Mouse (Mus musculus) intestine, postnatal 0 days (tissue): ENCODE data around the gene Gm38392. TPM values are rescaled to one million over a fixed set of nuclear protein-coding genes. Genes with fewer than 3 reads are reported as not detected.

Source experiments
- ATAC-seq: fragments of 200-750 bp; cut with Nextera tagmentation; 2 replicates; pipeline ENCODE4 v1.8.0; 2017; ENCODE audit warnings: mild to moderate bottlenecking, moderate TSS enrichment, moderate library complexity
- H3K27ac ChIP-seq: fragments of 300-500 bp; sonication (generic); 2 replicates; pipeline ENCODE4 v1.5.1; 2014; ENCODE audit warnings: mild to moderate bottlenecking, low read depth, low read length, moderate library complexity
- H3K27me3 ChIP-seq: fragments of 300-500 bp; sonication (generic); replicated peaks from 2 replicates; pipeline ENCODE4 v1.6.1; 2014; ENCODE audit warnings: low read length, mixed read lengths; ENCODE audit not compliant: control insufficient read depth, insufficient read depth
- H3K36me3 ChIP-seq: fragments of 300-500 bp; sonication (generic); 2 replicates; pipeline ENCODE4 v1.6.1; 2014; ENCODE audit warnings: mild to moderate bottlenecking, moderate library complexity; ENCODE audit not compliant: control insufficient read depth, insufficient read depth
- H3K4me1 ChIP-seq: fragments of 300-500 bp; sonication (generic); replicated peaks from 2 replicates; pipeline ENCODE4 v1.6.1; 2014; ENCODE audit warnings: antibody characterized with exemption, low read length, mixed read lengths; ENCODE audit not compliant: control insufficient read depth, insufficient read depth
- H3K4me2 ChIP-seq: fragments of 300-500 bp; sonication (generic); replicated peaks from 2 replicates; pipeline ENCODE4 v1.6.1; 2014; ENCODE audit warnings: low read depth, mild to moderate bottlenecking, moderate library complexity
- H3K4me3 ChIP-seq: fragments of 300-500 bp; sonication (generic); 2 replicates; pipeline ENCODE4 v1.5.1; 2014; ENCODE audit warnings: low read depth, low read length
- H3K9ac ChIP-seq: fragments of 300-500 bp; sonication (generic); 2 replicates; pipeline ENCODE4 v1.6.1; 2014; ENCODE audit warnings: mild to moderate bottlenecking, low read depth, low read length
- H3K9me3 ChIP-seq: fragments of 300-500 bp; sonication (generic); 2 replicates; pipeline ENCODE4 v1.6.1; 2016; ENCODE audit warnings: mixed run types; ENCODE audit not compliant: control insufficient read depth
- CTCF ChIP-seq: sonication (generic); IDR thresholded peaks from 2 replicates; pipeline ENCODE4 v1.5.1; 2016; ENCODE audit warnings: low read depth, mild to moderate bottlenecking, control low read depth, antibody characterized with exemption, moderate library complexity
- WGBS: fragments of 180-500 bp; shearing (Covaris S2); extraction: QIAGEN DNeasy Blood & Tissue Kit; methylation state at CpG from one replicate; pipeline ENCODE4 v1.1.7; 2014; 5-methylcytosine and 5-hydroxymethylcytosine counted together
- polyA plus RNA-seq: library from polyadenylated mRNA; unstranded; fragments of >200 nt; fragmentation: Nextera tagmentation; extraction: Ambion mirVana; gene quantifications from 2 replicates; pipeline ENCODE4 v1.2.1, GENCODE M21; 2015

Gm38392 gene
- polyA plus RNA-seq, 1 experiment from 2014 or later, result 0.13 TPM

- no peaks in the 10 kb centered on the region for H3K36me3 ChIP-seq
- TF ChIP-seq CTCF, result no peak
- no peaks in the 10 kb centered on the region for H3K9me3 ChIP-seq
- no peak overlapping the region for H3K9ac ChIP-seq
- H3K4me1 ChIP-seq, result no peaks in the 10 kb centered on the region
- no peak overlapping the region for H3K4me3 ChIP-seq
- peaks cover 61% of the 10 kb centered on the region for H3K27me3 ChIP-seq
- H3K27ac ChIP-seq, result no peak overlapping the region
- H3K4me2 ChIP-seq, result no peak overlapping the region
- ATAC-seq, result no peak
- WGBS, result 56% methylated on average over 8 of the region's 8 CpGs
Observed at GRCm38 (mm10) chr3:88238866-88239391, 48.1 kb downstream of the Gm38392 start.

- no peak for ATAC-seq
- no peak overlapping the region for H3K9ac ChIP-seq
- no peaks in the 10 kb centered on the region for H3K4me1 ChIP-seq
- no peaks in the 10 kb centered on the region for H3K36me3 ChIP-seq
- WGBS, result 11% methylated on average over 10 of the region's 10 CpGs
- H3K27me3 ChIP-seq, result peaks cover 56% of the 10 kb centered on the region
- TF ChIP-seq CTCF, result peak; percentile 63
- no peak overlapping the region for H3K27ac ChIP-seq
- no peaks in the 10 kb centered on the region for H3K9me3 ChIP-seq
- H3K4me2 ChIP-seq, result peak overlapping the region; percentile 25
- H3K4me3 ChIP-seq, result no peak overlapping the region
Observed at GRCm38 (mm10) chr3:88237556-88238194, 49.3 kb downstream of the Gm38392 start.

GRCm38 (mm10) chr3:88237161-88237555, 49.9 kb downstream of the Gm38392 start:
- no peaks in the 10 kb centered on the region for H3K4me1 ChIP-seq
- WGBS, result 43% methylated on average over 6 of the region's 6 CpGs
- no peak overlapping the region for H3K4me3 ChIP-seq
- H3K9me3 ChIP-seq, result no peaks in the 10 kb centered on the region
- H3K9ac ChIP-seq, result no peak overlapping the region
- ATAC-seq, result no peak
- H3K36me3 ChIP-seq, result no peaks in the 10 kb centered on the region
- peaks cover 51% of the 10 kb centered on the region for H3K27me3 ChIP-seq
- no peak for TF ChIP-seq CTCF
- H3K27ac ChIP-seq, result no peak overlapping the region
- H3K4me2 ChIP-seq, result no peak overlapping the region

DNA sequence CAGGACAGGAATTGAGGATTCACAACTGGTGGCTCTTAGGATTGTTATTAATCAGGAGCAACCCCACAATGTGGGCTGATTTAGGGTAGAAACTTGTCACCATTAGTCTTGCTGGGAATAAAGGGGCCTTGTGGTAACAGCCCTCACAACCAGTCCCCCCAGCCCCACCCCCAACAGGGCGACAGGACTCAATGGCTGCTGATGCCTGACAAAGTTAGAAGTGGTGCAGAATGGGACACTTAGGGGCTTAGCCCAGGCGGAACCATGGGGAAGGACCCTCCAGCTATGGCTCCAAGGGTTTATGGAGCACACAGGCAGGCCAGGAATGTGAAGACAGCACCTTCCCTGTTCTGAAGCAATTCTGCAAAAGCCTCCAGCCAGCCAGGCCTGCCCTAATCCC, 51.4 kb downstream of the Gm38392 start:
- Histone ChIP-seq H3K4me1 (no peaks in the 10 kb centered on the region), H3K27me3 (peaks cover 36% of the 10 kb centered on the region), H3K9ac (no peak overlapping the region), H3K4me3 (no peak overlapping the region), H3K9me3 (no peaks in the 10 kb centered on the region), H3K27ac (no peak overlapping the region), H3K36me3 (no peaks in the 10 kb centered on the region), H3K4me2 (no peak overlapping the region)
- ATAC-seq, result no peak
- 73% methylated on average over 2 of the region's 2 CpGs for WGBS
- TF ChIP-seq CTCF, result no peak

- Histone ChIP-seq H3K36me3 (no peaks in the 10 kb centered on the region), H3K27me3 (peaks cover 32% of the 10 kb centered on the region), H3K4me2 (no peak overlapping the region), H3K9me3 (no peaks in the 10 kb centered on the region), H3K4me1 (no peaks in the 10 kb centered on the region), H3K27ac (no peak overlapping the region), H3K4me3 (no peak overlapping the region), H3K9ac (no peak overlapping the region)
- WGBS, result 10% methylated on average over 3 of the region's 3 CpGs
- peak; percentile 63 for TF ChIP-seq CTCF
- ATAC-seq, result no peak
Observed at GRCm38 (mm10) chr3:88235216-88235615, 51.8 kb downstream of the Gm38392 start.

- H3K4me1 ChIP-seq, result no peaks in the 10 kb centered on the region
- no peak overlapping the region for H3K27ac ChIP-seq
- no peak for ATAC-seq
- no peak for TF ChIP-seq CTCF
- H3K4me2 ChIP-seq, result no peak overlapping the region
- H3K4me3 ChIP-seq, result no peak overlapping the region
- peaks cover 29% of the 10 kb centered on the region for H3K27me3 ChIP-seq
- no peaks in the 10 kb centered on the region for H3K9me3 ChIP-seq
- H3K36me3 ChIP-seq, result no peaks in the 10 kb centered on the region
- WGBS, result 53% methylated on average over 8 of the region's 8 CpGs
- H3K9ac ChIP-seq, result no peak overlapping the region
Observed at GRCm38 (mm10) chr3:88234041-88234440, 53.0 kb downstream of the Gm38392 start.
